Mouse (Mus musculus): Measurements from ENCODE around the gene Tmem189.

DNA sequence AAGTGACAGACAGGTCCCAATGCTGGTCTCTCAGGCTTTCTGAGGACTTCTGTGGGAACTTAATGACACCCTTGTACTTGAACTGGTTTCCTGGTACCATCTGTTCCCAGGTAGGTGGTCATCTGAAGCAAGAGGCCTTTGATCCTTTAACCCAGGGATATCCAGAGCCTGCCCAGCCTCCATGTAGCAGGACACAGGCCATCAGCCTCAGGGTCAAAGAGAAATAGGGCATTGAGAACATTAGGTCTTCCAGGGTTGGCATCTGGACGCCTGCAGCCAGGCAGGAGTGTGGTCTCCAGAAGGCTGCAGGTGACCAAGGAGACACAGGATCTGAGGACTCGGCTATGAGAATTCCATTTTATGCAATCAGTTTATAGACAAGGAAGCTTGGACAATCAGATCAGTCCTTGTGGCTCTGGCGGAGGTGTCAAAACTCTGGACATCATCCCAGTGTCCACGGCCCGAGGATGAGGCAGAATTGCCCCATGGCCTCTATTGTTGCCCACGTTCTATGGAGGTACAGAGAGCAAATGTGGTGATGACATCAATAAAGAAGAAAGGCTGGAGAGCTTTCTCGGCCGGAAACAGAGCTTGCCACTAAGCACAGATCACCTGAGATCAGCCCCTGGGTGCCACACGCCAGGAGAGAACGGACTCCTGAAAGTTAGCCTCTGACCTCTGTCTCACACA is 34.6 kb downstream of the Tmem189 start:
- TF ChIP-seq CTCF (IDR thresholded peaks at IDR 0.05; ENCODE audit: control insufficient read depth, insufficient read depth, low read length) (no peak), POLR2A (IDR thresholded peaks at IDR 0.05; ENCODE audit: borderline replicate concordance, control insufficient read depth, low read depth, low read length) (no peak)

Data from bone marrow, adult 2 months (tissue).